Mouse (Mus musculus): Measurements from ENCODE around the gene Trim69.

- TF ChIP-seq CTCF (IDR thresholded peaks at IDR 0.05; ENCODE audit: low read depth) (no peak), EP300 (IDR thresholded peaks at IDR 0.05; ENCODE audit: low read depth) (no peak)
These were observed 32.9 kb upstream of the Trim69 start for GRCm38 (mm10) chr2:122127635-122128034.
